Comparison of ENCODE assay signal across 8 mouse cellular contexts in genomic region chr16:10192679-10193506, GRCm38 (mm10). TPM values are rescaled to one million over a fixed set of nuclear protein-coding genes. Genes with fewer than 3 reads are reported as not detected.
DNase-seq lines count a peak whose midpoint lies in the region; ATAC-seq and TF ChIP-seq lines count a peak whose summit lies in the region.

Gene Atf7ip2, plus strand, starts transcription at chr16:10192712.

- no peak for ATAC-seq in CD4-positive, CD25-positive, alpha-beta regulatory T cell, adult 4 months
- ATAC-seq in erythroid progenitor cell, adult 5-6 weeks (replicated peaks; ENCODE audit: low FRiP score, poor library complexity, severe bottlenecking), result 0 out of 2 replicates have a peak, but pooled peaks have one; percentile 30
- peak; percentile 99 for ATAC-seq in limb, embryonic 11.5 days (ENCODE audit: insufficient number of reproducible peaks, low FRiP score, low TSS enrichment, low read depth)
- ATAC-seq in midbrain, embryonic 11.5 days (ENCODE audit: low FRiP score), result peak; percentile 100

- H3K4me2 ChIP-seq in limb, embryonic 11.5 days (ENCODE audit: low read depth, severe bottlenecking), result peak within 1 kb of the TSS; percentile 95
- peak within 1 kb of the TSS; percentile 87 for H3K4me2 ChIP-seq in midbrain, embryonic 11.5 days

- peaks cover 7% of the 10 kb centered on the region for H3K9me3 ChIP-seq in heart, embryonic 10.5 days
- H3K9me3 ChIP-seq in limb, embryonic 11.5 days (ENCODE audit: control insufficient read depth, low read length), result no peaks in the 10 kb centered on the region
- no peaks in the 10 kb centered on the region for H3K9me3 ChIP-seq in midbrain, embryonic 11.5 days (ENCODE audit: control insufficient read depth, low read length)

- WGBS in heart, embryonic 10.5 days, result under 1% methylated on average over 63 of the region's 63 CpGs
- under 1% methylated on average over 62 of the region's 63 CpGs for WGBS in limb, embryonic 11.5 days
- under 1% methylated on average over 63 of the region's 63 CpGs for WGBS in midbrain, embryonic 11.5 days
- 4% methylated on average over 63 of the region's 63 CpGs for WGBS in spleen, adult 2 months

- H3K9ac ChIP-seq in limb, embryonic 11.5 days (ENCODE audit: low read length), result peak within 1 kb of the TSS; percentile 65
- H3K9ac ChIP-seq in midbrain, embryonic 11.5 days (ENCODE audit: low read length), result peak within 1 kb of the TSS; percentile 57

- no peaks in the 10 kb centered on the region for H3K27me3 ChIP-seq in heart, embryonic 10.5 days (ENCODE audit: insufficient read depth, poor library complexity, severe bottlenecking)
- no peaks in the 10 kb centered on the region for H3K27me3 ChIP-seq in limb, embryonic 11.5 days (ENCODE audit: control insufficient read depth, insufficient read depth, low read length)
- H3K27me3 ChIP-seq in midbrain, embryonic 11.5 days (ENCODE audit: control insufficient read depth, insufficient read depth, low read length), result no peaks in the 10 kb centered on the region
- H3K27me3 ChIP-seq in spleen, adult 2 months (ENCODE audit: control insufficient read depth, insufficient read depth, low read length), result peaks cover 12% of the 10 kb centered on the region

- no peaks in the 10 kb centered on the region for H3K4me1 ChIP-seq in heart, embryonic 10.5 days
- H3K4me1 ChIP-seq in limb, embryonic 11.5 days (ENCODE audit: control insufficient read depth, insufficient read depth, low read length), result no peaks in the 10 kb centered on the region
- no peaks in the 10 kb centered on the region for H3K4me1 ChIP-seq in midbrain, embryonic 11.5 days (ENCODE audit: control insufficient read depth, insufficient read depth, low read length)
- H3K4me1 ChIP-seq in spleen, adult 2 months (ENCODE audit: control insufficient read depth, insufficient read depth, insufficient read length), result peaks cover 3% of the 10 kb centered on the region; the same call in 1 of the 2 replicates

- H3K4me3 ChIP-seq in heart, embryonic 10.5 days, result peak within 1 kb of the TSS; percentile 73
- H3K4me3 ChIP-seq in limb, embryonic 11.5 days (ENCODE audit: low read depth, low read length), result peak within 1 kb of the TSS; percentile 60
- peak within 1 kb of the TSS; percentile 43 for H3K4me3 ChIP-seq in midbrain, embryonic 11.5 days (ENCODE audit: low read depth, low read length)
- peak within 1 kb of the TSS; percentile 26; the same call in 1 of the 2 replicates for H3K4me3 ChIP-seq in spleen, adult 2 months (ENCODE audit: extremely low read depth, insufficient read depth, insufficient read length)

- TF ChIP-seq POLR2A in spleen, adult 2 months (IDR thresholded peaks at IDR 0.05; ENCODE audit: low read depth, low read length), result no peak

- no peaks in the 10 kb centered on the region for H3K36me3 ChIP-seq in heart, embryonic 10.5 days
- H3K36me3 ChIP-seq in limb, embryonic 11.5 days (ENCODE audit: control insufficient read depth, insufficient read depth, low read length), result no peaks in the 10 kb centered on the region
- no peaks in the 10 kb centered on the region for H3K36me3 ChIP-seq in midbrain, embryonic 11.5 days (ENCODE audit: control insufficient read depth, insufficient read depth, low read length)
- H3K36me3 ChIP-seq in spleen, adult 2 months (ENCODE audit: control insufficient read depth, insufficient read depth, low read length), result no peaks in the 10 kb centered on the region

- no peak for TF ChIP-seq CTCF in spleen, adult 2 months (IDR thresholded peaks at IDR 0.05; ENCODE audit: extremely low read depth, insufficient read depth, insufficient read length, insufficient replicate concordance)

- peak within 1 kb of the TSS; percentile 84 for H3K27ac ChIP-seq in heart, embryonic 10.5 days
- no peak within 1 kb of the TSS for H3K27ac ChIP-seq in limb, embryonic 11.5 days (replicated peaks; ENCODE audit: low read depth, low read length)
- H3K27ac ChIP-seq in midbrain, embryonic 11.5 days (ENCODE audit: low read depth, low read length), result no peak within 1 kb of the TSS
- no peak within 1 kb of the TSS for H3K27ac ChIP-seq in spleen, adult 2 months (ENCODE audit: insufficient read depth, low read length)

- peak; percentile 7 for DNase-seq in CD4-positive, CD25-positive, alpha-beta regulatory T cell, adult 2 months (ENCODE audit: low read depth, low spot score)
- peak; percentile 94 for DNase-seq in heart, embryonic 10.5 days (ENCODE audit: low spot score)
- peak; percentile 89 for DNase-seq in kidney, adult 9 months
- DNase-seq in limb, embryonic 11.5 days (ENCODE audit: low spot score), result peak; percentile 94
- peak; percentile 97 for DNase-seq in midbrain, embryonic 11.5 days (ENCODE audit: low spot score, missing footprints)
- DNase-seq in spleen, adult 2 months (ENCODE audit: low read depth in 1 of 2, low spot score in 2 of 2), result peak in 1 of 2 experiments; percentile 24

RNA-seq across cellular contexts. Expression of gene Atf7ip2, which starts in this region (rescaled TPM):
- polyA plus RNA-seq in CD4-positive, CD25-positive, alpha-beta regulatory T cell, adult 4 months (2017; shearing (Covaris generic)), result not detected
- total RNA-seq in erythroid progenitor cell, adult 5-6 weeks (2015; ENCODE audit: low replicate concordance), result not detected in 2 replicates
- total RNA-seq in erythroid progenitor cell, adult 5-6 weeks (2017; ENCODE audit: low replicate concordance), result not detected in 2 replicates
- polyA plus RNA-seq in heart, embryonic 10.5 days (2016; fragmentation: Nextera tagmentation; extraction: Ambion mirVana), result 1.0 and 1.2 TPM in 2 replicates
- 3.1 and 3.3 TPM in 2 replicates for polyA plus RNA-seq in limb, embryonic 11.5 days (2014; fragmentation: Nextera tagmentation; extraction: Ambion mirVana)
- 0.66 and 1.2 TPM in 2 replicates for polyA plus RNA-seq in midbrain, embryonic 11.5 days (2014; fragmentation: Nextera tagmentation; extraction: Ambion mirVana)
- not detected in 2 replicates for polyA plus RNA-seq in spleen, adult 2 months (2012; rRNA removed)

Comparison
In these comparisons a context has a peak if more than half of its experiments do, and no peak if none do; other contexts are left out.
1. Peak in ATAC-seq in erythroid progenitor cell, adult 5-6 weeks; RNA of the gene not detected or under 1 TPM.